Mouse (Mus musculus) G1E-ER4 (cell line): ENCODE results near the gene Apof. TPM values are rescaled to one million over a fixed set of nuclear protein-coding genes. Genes with fewer than 3 reads are reported as not detected.

Source experiments
- GATA1 ChIP-seq: IDR thresholded peaks from one replicate; pipeline ENCODE4 v1.8.0; 2012; ENCODE audit warnings: low read length, inconsistent platforms
- polyA plus RNA-seq: library from polyadenylated mRNA; stranded (reverse); fragments of >175 nt; gene quantifications from 2 replicates; pipeline ENCODE4 v1.2.3, GENCODE M21; 2012

Gene Apof
- polyA plus RNA-seq, 1 experiment = not detected

DNA sequence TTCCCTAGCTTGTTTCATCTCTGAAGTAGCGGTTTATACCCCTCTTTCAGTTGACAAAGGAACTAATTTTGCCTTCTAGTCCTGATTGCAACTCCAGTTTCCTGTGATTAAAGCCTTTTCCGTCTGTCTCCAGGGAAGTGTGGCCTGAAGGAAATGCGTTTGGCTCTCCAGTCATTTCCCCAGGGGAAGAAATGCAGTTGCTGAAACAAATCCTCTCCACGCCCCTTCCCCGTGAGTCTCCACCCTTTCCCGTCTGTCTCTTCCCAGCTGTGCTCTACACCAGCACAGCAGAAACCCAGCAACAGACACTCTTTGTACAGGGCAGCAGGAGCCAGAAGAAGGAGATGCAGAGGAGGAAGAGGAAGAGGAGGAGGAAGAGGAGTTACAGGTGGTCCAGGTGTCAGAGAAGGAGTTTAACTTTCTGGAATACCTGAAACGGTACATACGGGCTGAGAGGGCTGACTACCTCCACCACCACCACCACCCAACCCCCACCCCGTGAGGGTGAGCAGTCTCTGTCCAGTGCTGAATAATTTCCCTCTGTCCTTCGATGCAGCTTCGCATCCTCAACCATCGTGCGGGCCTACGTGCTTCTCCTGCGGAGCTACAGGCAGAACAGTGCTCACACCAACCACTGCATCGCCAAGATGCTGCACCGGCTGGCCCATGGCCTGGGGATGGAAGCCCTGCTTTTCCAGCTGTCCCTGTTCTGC is 21.3 kb upstream of the Apof start:
- TF ChIP-seq GATA1 = no peak

DNA sequence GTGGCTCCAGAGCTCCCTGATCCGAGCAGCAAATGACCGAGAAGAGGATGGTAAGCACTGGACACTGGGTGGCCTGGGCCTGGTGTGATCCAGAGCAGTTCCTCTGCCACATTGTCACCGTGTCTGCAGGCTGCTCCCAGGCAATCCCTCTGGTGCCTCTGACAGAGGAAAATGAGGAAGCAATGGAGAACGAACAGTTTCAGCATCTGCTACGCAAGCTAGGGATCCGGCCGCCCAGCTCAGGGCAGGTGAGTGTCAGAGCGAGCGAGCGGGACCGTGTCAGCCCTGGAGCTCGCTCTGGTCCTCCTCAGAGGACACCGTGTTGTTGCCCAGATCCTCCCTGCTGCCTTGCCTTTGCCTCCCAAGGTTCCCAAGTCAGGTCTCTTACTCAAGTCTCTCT is 17.9 kb upstream of the Apof start:
- no peak for TF ChIP-seq GATA1

DNA sequence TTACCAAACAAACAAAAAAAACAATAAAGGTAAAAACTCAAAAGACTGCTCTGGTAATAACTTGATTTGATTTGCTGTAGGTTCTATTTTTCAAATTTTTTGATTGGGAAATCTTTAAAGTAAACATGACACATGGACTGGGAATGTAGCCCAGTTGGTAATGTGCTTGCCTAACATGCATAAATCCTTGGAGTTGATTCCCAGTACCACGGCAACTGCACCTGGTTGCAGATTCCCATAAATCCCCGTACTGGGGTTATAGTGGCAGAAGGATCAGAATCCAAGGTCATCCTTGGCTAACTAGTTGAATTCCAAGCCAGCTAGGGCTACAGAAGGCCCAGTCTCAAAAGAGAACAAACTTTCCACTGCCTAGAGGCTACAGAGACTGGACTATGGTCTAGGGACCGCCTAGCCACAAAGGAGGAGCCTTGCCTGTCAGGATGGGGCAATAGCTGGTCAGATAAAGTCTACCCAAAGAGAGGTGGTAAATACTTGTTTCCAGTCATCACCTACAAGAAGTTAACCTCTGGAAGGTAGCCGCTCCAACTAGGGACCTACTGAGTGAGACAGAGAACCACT is 14.7 kb upstream of the Apof start, which contains the start of gene Apon:
TSS of gene Apon (plus strand) at position 420 of the 579 bp plus-strand sequence.
- no peak for TF ChIP-seq GATA1

DNA sequence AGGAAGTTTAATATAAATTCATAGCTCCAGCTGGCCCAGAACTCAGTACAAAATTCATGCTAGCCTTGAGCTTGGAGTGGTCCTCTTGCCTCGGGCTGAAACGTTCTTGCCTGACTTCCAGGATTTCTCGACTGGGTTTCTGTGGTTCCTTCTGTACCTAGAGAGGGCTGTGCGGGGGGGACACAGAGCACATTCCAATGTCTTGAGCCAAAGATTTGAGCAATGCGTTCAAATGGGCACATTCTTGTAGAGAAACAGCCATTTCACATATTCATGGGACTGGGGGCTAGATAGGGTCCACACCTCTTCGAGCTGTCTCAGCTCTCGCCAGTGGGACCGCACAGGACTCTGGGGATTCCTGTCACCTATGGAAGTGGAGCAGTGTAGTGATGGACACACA is 12.5 kb upstream of the Apof start:
- no peak for TF ChIP-seq GATA1

DNA sequence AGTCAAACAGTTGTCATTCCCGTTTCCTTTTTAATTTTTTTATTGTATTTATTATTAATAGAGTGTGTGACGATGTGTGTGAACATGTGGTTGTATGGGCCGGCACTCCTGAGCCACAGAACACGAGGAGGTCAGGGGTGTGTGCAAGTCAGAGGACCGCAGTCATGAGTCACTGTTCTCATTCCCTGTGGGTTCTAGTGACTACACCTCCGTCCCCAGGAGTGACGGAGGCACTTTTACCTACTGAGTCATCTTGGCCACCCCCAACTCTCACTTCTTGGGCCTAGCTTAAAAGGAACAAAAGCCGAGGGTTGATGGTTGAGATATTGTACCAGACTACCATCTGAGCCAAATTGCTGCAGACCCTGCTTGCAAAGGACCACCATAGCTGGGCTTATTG is 12.1 kb upstream of the Apof start:
- TF ChIP-seq GATA1 = no peak

DNA sequence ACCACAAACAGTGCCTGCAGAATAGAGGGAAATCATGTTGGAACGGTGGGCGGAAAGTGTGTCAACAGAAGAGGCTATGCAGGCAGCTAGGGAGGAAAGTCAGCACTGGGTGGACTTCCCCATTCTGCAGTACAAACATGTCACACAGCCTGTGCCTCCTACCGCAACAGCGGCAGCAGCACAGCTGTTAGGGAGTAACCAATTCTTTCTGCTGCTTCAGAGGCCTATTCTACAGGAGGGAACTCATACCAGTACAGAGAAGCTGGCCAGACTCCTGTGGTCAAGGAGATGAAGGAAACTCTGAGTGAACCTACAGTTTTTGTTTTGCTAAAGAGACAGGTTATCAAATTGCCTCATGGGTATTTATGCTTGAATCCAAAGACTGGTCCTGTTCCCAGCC is 9.5 kb upstream of the Apof start:
- no peak for TF ChIP-seq GATA1

DNA sequence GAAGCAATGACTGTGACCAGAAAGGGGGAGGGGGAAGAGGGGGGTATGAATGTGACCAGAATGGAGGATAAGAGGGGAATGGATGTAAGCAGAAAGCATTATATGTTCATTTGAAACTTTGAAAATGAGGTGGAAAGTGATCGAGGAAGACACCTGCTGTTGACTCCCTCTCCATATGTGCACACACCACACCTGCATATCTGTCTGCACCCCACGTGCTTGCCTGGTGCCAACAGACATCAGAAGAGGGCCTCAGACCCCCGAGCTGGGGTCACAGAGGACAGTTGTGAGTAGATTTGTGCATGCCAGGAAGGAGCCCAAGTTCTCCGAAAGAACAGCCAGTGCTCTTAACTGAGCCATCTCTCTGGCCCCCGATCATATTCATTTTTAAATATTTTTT is 8.5 kb upstream of the Apof start:
- no peak for TF ChIP-seq GATA1

DNA sequence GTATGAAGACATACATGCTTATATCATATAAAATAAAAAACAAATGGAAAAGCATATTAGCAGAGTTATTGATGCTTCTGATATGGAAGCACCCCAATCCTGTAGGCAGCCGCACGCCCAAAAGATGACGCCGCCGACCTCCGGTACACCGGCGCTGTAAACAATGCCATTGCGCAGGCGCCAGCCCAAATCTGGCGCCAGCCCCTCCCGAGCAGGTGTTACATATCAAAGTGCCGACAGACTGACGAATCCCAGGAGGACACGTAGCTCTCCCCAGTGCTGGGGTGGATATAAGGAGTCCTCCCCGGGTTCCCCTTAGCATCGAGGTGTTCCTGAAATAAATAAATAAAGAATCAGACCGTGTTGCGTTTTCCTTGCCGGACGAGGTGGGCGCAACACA is 6.2 kb upstream of the Apof start:
- no peak for TF ChIP-seq GATA1

DNA sequence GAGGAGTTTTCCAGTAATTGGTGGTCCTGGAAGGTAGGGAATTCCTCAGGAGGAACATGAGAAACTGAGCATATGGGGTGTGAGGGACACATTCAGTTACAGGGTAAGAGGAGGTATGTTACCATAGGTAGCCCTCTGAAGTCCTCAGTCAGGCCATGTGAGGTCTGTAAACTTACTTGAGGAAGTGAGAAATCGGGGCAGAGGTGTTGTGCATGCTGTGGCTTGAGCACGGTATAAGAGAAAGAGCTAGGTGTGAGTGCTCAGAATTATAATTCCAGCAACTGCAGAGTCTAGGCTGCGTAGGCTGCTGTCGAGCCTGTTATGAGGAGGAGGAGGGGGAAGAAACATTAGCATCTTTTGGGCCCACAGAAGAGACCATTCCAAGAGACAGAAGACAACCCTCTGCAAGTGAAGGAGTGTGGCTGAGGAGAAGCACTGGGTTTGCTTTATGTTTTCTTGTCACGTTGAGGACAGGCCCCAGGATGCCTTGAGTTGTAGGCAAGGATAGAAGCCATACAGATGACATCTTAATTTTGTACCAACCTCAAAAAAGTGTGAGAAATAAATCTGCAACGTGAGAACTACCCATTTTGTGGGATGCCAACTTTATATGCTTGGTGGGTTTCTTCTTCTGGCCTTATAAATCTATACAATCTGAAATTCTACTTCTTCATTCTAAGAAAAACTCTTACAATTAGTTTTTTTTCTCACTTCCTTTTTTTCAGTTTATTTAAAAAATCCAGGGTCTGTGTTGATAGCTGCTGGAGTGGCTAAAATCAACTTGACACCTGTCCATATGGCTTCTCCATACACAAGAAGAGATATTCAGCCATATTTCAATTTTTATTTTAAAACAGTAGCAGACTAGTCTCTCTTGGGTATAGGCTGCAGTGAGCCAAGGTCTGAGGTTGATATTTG is 4.8 kb upstream of the Apof start:
- TF ChIP-seq GATA1 = no peak

DNA sequence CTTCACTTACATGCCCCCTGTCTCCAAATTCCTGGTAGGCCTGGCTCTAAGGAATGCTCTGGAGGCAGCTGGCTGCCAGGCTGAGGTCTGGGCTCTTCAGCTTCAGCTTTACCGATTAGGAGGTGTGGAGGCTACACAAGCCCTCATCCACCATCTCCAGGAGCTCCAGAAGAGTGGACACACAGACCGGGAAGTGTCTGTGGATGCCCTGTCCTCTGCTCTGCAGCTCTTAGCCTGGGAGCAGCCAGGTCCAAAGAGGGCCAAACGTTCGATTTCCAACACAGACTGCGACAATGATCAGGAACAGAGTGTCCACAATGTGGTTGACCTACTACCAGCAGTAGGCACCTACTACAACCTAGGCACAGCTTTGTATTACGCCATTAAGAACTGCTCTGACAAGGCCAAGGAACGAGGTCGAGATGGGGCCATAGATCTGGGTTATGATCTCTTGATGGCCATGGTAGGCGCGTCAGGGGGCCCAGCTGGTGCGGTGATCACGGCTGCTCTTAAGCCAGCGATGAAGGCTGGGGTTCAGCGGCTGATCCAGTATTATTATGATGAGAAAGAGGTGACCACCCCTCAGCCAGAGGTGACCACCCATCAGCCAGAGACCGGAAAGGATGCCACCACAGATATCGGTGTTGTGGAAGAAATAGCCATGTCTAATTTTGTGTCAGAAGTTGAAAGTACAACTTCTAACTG is 887 bp downstream of the Apof start:
- no peak for TF ChIP-seq GATA1

DNA sequence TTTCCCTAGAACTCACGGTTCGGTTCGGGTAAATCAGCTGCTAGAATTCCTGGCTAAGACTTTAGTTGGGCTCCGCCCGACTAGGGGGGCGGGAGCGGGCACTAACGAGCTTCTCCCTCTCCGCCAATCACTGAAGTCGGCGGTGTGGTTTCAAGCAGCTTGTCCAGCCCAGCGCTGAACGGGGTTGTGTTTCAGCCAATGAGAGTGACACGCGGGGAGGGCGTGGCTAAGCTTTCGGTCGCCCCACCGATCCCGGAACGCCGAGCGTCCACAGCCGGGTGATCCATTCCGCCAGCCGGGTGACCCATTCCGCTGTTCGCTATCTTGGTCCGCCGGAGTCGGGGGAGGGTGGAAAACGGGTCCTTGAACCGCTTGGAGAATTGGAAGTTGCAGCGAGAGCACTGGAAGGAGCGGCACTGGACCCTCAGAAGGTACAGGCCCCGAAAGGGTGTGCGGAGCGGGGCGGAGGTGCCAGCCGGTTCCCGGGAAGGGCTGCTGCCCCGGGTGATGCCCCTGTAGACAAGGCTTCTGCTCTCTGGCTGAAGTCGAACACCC is 1.9 kb downstream of the Apof start, which contains the start of gene Stat2:
TSS of gene Stat2 (plus strand) at position 273 of the 555 bp plus-strand sequence.
- no peak for TF ChIP-seq GATA1

DNA sequence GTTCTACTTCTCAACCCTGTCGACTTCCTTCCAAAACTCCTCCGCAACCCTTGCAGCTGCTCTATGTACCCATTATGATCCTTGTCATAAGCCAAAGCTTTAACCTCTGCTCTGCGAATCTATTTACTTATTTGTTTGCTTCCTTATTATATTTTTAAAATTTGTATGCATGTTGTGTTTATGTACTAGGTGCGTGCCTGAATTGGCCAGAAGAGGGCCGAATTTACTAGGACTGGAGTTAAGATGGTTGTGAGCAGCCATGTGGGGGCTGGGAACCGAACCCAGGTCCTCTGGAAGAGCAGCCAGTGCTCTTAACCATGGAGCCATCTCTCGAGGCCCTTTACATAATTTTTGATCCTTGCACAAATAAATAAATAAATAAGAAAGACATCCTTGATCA is 2.4 kb downstream of the Apof start:
- no peak for TF ChIP-seq GATA1

DNA sequence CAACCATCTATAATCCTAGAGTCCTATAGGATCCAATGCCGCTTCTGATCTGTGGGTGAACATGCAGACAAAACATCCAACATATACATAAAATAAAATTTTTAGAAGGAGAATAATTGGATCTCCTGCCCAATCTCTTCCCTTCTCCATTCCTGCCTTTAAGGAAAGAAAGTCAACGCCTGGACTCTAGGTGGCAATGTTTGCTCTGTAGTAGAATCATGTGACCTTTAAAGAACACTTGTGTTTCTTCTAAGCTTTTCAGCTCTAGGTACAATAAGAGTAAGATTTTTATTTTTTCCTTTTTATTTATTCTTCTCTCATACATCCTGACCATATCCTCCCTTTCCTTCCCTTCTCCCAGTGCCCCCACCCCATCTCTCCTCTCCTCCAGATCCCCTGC is 3.4 kb downstream of the Apof start:
- no peak for TF ChIP-seq GATA1

DNA sequence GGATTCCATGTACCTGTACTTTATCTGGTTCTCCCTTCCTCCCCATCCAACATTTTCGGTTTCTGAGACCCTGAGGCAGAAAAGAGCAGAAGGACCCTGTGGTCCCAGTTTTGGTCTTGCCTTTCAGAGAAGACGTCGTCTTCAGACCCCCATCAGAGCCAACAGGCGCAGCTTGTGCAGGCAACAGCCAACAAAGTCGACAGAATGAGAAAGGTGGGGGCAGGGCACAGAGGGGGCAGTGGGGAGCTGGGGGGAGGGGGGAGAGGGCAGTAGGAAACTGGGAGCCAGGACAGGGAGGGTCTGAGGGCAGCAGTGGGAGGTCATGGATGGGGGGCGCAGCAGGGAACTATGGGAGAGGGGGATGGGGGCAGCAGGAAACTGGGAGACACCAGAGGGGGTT is 9.7 kb downstream of the Apof start:
- no peak for TF ChIP-seq GATA1

DNA sequence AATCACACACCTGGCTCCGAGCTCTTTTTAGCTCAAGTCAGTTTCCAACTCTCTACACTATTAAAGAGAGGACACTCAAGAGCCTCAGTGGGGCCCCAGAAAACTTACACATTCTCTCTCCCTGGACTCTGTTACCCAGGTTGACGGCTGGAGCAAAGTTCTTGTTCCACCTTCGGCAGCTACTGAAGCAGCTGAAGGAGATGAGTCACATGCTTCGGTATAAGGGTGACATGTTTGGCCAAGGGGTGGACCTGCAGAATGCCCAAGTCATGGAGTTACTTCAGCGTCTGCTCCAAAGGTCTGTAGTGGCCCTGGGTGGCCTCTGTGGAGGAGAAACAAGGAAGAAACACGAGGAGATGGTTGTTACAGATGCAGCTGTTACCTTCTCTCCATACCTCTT is 12.5 kb downstream of the Apof start:
- TF ChIP-seq GATA1 = no peak
